23 mouse cellular contexts compared by ENCODE assay signal in the genomic region with DNA sequence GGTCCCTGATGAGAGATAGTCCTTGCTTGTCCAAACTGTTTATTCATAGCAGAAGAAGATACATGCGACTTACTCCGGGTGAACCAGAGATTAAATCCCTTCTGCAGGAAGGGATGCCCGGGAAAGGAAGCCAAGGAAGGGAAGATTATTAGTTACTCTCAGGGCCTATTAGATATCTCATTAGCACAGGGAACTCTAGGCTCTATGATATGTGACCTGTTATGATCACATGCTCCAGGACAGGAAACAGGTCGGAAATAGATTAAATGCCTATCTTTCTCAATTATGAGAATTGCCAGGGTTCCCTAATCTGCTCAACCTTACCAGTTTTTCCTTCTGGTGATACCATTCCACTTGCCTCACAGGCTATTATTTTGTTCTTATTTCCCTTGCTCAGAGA. TPM values are rescaled to one million over a fixed set of nuclear protein-coding genes. Genes with fewer than 3 reads are reported as not detected.
DNase-seq lines count a peak whose midpoint lies in the region; ATAC-seq lines count a peak whose summit lies in the region.
"Had no signal": no experiment of that assay in that cellular context is flagged by ENCODE, and none has a peak within 500 bp of the region (broad histone marks: within the 10 kb centered on the region; RNA-seq: fewer than 3 reads in every experiment).

No protein-coding gene starts in this region.

- intact Hi-C loops in left cerebral cortex, postnatal 4 days (cut with DNase I): no loop called here

- peak; percentile 87 for ATAC-seq in common myeloid progenitor, adult 5-6 weeks (replicated peaks; ENCODE audit: low read depth, poor library complexity, severe bottlenecking)
- ATAC-seq in liver, embryonic 16.5 days (ENCODE audit: low read depth): peak; percentile 35; the same call in 1 of the 2 replicates
- ATAC-seq: forebrain, embryonic 16.5 days had no signal

- DNase-seq in heart, adult 11 months: peak; percentile 30
- DNase-seq in heart, adult 9 months (ENCODE audit: low spot score in 2 of 2): no peak
- DNase-seq in spleen, postnatal 36 days (ENCODE audit: low spot score in 2 of 2): no peak
- DNase-seq in right cerebral cortex, postnatal 36 days (ENCODE audit: low spot score in 2 of 2): no peak
- no peak for DNase-seq in left cerebral cortex, postnatal 4 days
- DNase-seq: adrenal gland, postnatal 10 days; cerebellum, adult 11 months; cerebellum, adult 8-10 months; cerebellum, postnatal 25 days; gastrocnemius, adult 2 months; gastrocnemius, postnatal 36 days; heart, adult 18-20 months; heart, postnatal 14 days had no signal

- no peaks in the 10 kb centered on the region for H3K4me1 ChIP-seq in liver, embryonic 16.5 days (ENCODE audit: control insufficient read depth, low read depth, low read length)
- H3K4me1 ChIP-seq: embryonic facial prominence, embryonic 13.5 days; forebrain, embryonic 12.5 days; heart, embryonic 15.5 days; hindbrain, embryonic 13.5 days had no signal

- WGBS in liver, embryonic 16.5 days (ENCODE audit: insufficient replicate concordance): 36% methylated on average over 4 of the region's 4 CpGs

- H3K9ac ChIP-seq in liver, embryonic 16.5 days (ENCODE audit: low read depth, low read length): no peak overlapping the region
- H3K9ac ChIP-seq: embryonic facial prominence, embryonic 13.5 days; forebrain, embryonic 12.5 days; heart, embryonic 15.5 days; hindbrain, embryonic 13.5 days had no signal

- H3K27ac ChIP-seq in liver, embryonic 16.5 days (ENCODE audit: low read length): no peak overlapping the region
- H3K27ac ChIP-seq: embryonic facial prominence, embryonic 13.5 days; forebrain, embryonic 12.5 days; gastrocnemius, adult 2 months; heart, embryonic 15.5 days; hindbrain, embryonic 13.5 days had no signal

- no peaks in the 10 kb centered on the region for H3K36me3 ChIP-seq in liver, embryonic 16.5 days (ENCODE audit: control insufficient read depth, insufficient read depth)
- H3K36me3 ChIP-seq: embryonic facial prominence, embryonic 13.5 days; forebrain, embryonic 12.5 days; heart, embryonic 15.5 days; hindbrain, embryonic 13.5 days had no signal

- H3K9me3 ChIP-seq in liver, embryonic 16.5 days (replicated peaks; ENCODE audit: control insufficient read depth, low read length): no peaks in the 10 kb centered on the region
- H3K9me3 ChIP-seq: embryonic facial prominence, embryonic 13.5 days; forebrain, embryonic 12.5 days; heart, embryonic 15.5 days; hindbrain, embryonic 13.5 days had no signal

- no peak overlapping the region for H3K4me3 ChIP-seq in liver, embryonic 16.5 days (ENCODE audit: low read depth, low read length)
- H3K4me3 ChIP-seq: embryonic facial prominence, embryonic 13.5 days; forebrain, embryonic 12.5 days; gastrocnemius, adult 2 months; heart, embryonic 15.5 days; hindbrain, embryonic 13.5 days had no signal

- no peak overlapping the region for H3K4me2 ChIP-seq in liver, embryonic 16.5 days (ENCODE audit: low read depth, low read length)
- H3K4me2 ChIP-seq: embryonic facial prominence, embryonic 13.5 days; forebrain, embryonic 12.5 days; heart, embryonic 11.5 days; heart, embryonic 15.5 days; hindbrain, embryonic 13.5 days had no signal

- no peaks in the 10 kb centered on the region for H3K27me3 ChIP-seq in liver, embryonic 16.5 days (ENCODE audit: control insufficient read depth, insufficient read depth, low read depth, low read length)
- H3K27me3 ChIP-seq: heart, embryonic 15.5 days had no signal

RNA-seq across cellular contexts. Expression of a gene that starts 20.6 kb away (rescaled TPM):
- 19.3 and 19.4 TPM in 2 replicates for total RNA-seq in common myeloid progenitor, adult 5-6 weeks (2017)
- polyA plus RNA-seq in liver, embryonic 16.5 days (2015; fragmentation: Nextera tagmentation; extraction: Ambion mirVana): 13.1 and 13.8 TPM in 2 replicates
- total RNA-seq in left cerebral cortex, postnatal 4 days (2021): 10 to 100 TPM; 11.5 to 11.9 TPM

RNA-seq across cellular contexts. Expression of a gene that starts 27.9 kb away (rescaled TPM):
- 0.69 TPM in 1 of 2 replicates, not detected in the other for total RNA-seq in common myeloid progenitor, adult 5-6 weeks (2017)
- 0.07 and 0.15 TPM in 2 replicates for polyA plus RNA-seq in liver, embryonic 16.5 days (2015; fragmentation: Nextera tagmentation; extraction: Ambion mirVana)
- total RNA-seq in left cerebral cortex, postnatal 4 days (2021): 1 to 10 TPM; 2.0 to 2.1 TPM

RNA-seq across cellular contexts. Expression of a gene that starts 32.9 kb away (rescaled TPM):
- not detected in 2 replicates for total RNA-seq in common myeloid progenitor, adult 5-6 weeks (2017)
- polyA plus RNA-seq in liver, embryonic 16.5 days (2015; fragmentation: Nextera tagmentation; extraction: Ambion mirVana): 1.3 and 1.6 TPM in 2 replicates
- total RNA-seq in left cerebral cortex, postnatal 4 days (2021): not detected
- total RNA-seq: gastrocnemius, adult 2 months; gastrocnemius, postnatal 36 days; heart, adult 18-20 months; heart, postnatal 14 days; hematopoietic stem cell, adult 5-6 weeks had no signal
- polyA plus RNA-seq: C2C12; forebrain, embryonic 16.5 days; heart, embryonic 15.5 days had no signal
